Mouse (Mus musculus): ENCODE measurements around the gene Pum1.
"Not testable (repeated sequence)": the region's sequence is repeated elsewhere in the genome, so short reads cannot be mapped to it uniquely, and the experiment has no call there.

Gene Pum1

DNA sequence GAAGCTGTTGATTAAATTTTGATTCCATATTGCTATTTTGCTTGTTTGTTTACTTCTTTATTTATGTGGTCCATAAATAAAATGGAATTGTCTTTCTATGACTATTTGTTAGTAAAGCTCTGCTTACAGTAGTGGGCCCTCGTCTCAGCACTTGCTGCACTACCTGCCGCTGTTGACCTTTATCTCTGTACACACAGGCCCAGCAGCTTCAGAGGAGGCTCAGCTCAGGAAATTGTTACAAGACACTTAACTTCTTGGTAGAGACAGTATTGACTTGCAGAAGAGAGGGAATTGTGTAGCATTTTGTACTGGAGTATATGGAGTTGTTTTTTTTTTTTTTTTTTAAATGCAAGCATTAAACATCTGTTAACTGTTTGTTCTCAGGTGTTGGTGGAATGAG is 5.4 kb downstream of the Pum1 start:
- DNase-seq (ENCODE audit: low read depth, low spot score) = no peak

- no peak for DNase-seq (ENCODE audit: low read depth, low spot score)
Measured at GRCm38 (mm10) chr4:130668991-130669390, 5.9 kb downstream of the Pum1 start.

GRCm38 (mm10) chr4:130670023-130670422 is 6.9 kb downstream of the Pum1 start:
- DNase-seq (ENCODE audit: low read depth, low spot score) = not testable (repeated sequence)

DNA sequence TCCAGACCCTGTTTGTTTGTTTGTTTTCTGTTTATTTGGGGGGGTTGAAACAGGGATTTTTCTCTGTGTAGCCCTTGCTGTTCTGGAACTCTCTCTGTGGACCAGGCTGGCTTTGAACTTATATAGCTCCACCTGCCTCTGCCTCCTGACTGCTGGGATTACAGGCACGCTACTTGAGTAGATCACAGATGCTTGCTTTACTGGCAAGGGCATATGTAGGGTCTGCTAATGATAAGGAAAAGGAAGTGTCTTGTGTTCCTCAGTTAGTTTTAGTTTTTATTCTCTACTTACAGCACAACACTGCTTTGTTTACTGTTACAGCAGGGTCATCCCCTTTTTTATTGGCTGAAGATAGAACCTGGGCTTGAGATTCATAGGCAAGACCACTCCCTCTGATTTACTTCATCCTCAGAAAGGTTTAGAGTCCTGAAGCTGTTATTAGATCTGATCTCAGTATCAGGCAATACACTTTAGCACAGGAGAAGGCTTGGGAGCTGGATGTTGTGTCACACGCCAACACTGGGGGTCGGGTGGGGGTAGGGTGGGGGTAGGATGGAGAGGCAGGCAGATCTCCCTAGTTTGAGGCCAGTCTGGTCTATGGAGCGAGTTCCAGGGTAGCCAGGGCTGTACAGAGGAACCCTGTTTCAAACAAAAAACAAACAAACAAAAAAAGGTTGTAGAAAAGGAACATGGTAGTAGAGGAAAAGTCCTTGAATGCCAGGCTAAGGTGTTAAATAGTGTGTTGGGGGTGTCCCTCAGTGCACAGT is 8.1 kb downstream of the Pum1 start:
- DNase-seq (ENCODE audit: low read depth, low spot score) = no peak

DNA sequence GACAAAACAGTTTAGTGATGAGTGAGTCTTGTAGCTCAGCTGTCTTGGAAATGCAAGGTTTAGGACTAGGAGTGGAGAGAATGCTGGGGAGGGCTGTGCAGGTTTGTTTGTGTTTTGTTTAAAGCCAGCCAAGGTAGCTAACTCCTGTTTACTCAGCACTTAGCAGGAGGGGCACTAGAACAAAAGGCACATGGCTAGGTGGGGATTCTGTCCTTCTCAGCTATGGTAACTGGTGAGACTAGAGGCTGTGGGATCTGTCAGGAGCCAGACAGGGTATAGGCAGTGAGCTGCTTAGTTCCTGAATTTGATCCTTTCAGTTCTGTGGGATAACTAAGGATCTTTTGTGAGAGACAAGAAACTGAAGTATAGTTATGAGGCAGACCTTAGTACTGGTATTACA is 9.0 kb downstream of the Pum1 start:
- DNase-seq (ENCODE audit: low read depth, low spot score) = no peak

DNA sequence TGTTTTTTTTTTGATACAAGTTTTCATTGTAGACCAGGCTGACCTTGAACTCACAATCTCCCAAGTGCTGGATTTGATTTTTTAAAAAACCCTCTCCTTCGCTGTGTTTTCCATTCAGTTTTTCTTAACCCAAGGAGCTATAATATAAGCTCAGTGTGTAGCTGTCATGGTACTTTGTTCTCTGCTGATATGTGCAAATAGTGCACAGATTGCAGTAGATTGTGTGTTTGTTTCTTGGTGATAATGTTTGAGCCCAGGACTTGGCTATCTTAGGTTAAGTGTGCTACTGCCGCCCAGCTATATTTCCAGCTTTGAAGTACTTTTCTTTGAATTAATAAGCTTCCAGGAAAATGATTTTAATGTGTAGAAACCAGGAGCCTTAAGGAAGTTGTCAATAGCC is 13.6 kb downstream of the Pum1 start:
- no peak for DNase-seq (ENCODE audit: low read depth, low spot score)

DNA sequence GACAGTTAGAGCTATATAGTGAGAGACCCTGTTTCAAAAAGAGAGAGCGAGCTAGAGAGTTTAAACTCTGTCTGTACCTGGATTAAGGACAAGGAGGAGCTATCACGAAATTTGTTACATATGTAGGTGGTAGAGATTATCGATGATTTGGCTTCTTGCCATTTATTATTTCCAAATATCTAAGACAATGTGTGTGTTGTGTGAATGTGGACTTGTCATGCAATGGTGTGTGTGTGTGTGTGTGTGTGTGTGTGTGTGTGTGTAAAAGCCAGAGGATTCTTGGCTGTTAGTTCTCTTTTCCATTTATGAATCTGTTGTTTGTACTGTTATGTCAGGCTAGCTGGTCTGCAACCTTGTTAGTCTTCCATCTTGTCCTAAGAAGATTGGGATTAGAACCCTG is 15.0 kb downstream of the Pum1 start:
- DNase-seq (ENCODE audit: low read depth, low spot score) = no peak

- DNase-seq (ENCODE audit: low read depth, low spot score) = no peak
Measured at GRCm38 (mm10) chr4:130680676-130681075, 17.6 kb downstream of the Pum1 start.

DNA sequence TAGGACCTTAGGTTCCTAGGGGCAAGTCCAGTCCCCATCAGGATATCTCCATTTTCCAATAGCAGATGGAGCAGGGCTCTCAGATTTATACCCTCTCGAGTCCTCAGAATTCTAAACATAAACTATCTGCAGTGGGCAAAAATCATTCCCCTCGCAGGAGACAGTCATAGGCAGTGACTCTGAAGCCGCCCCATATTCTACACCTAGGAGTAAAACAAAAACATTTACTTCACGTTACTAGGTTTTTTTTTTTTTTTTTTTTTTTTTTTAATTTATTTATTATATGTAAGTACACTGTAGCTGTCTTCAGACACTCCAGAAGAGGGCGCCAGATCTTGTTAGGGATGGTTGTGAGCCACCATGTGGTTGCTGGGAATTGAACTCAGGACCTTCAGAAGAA is 19.9 kb downstream of the Pum1 start:
- not testable (repeated sequence) for DNase-seq (ENCODE audit: low read depth, low spot score)

DNA sequence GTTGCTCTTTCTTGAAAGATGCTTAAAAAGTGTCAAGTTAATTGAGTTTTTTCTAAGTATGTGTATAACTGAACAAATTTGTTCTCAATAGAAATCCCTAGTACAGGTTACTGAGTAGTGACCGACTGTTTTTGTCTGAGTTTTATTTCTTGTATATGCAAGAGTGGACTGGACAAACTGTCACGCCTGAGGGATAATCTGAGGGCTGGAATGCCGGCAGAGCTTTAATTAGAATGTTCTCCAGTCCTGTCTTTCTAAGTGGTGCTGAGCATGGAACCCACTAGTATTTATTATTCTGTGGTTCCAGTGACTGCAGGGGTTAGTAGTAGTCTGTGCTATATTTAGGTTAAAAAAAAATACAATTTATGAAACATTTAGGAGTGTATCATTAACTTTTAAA is 30.8 kb downstream of the Pum1 start:
- DNase-seq (ENCODE audit: low read depth, low spot score) = no peak

GRCm38 (mm10) chr4:130694982-130695381 is 31.9 kb downstream of the Pum1 start:
- DNase-seq (ENCODE audit: low read depth, low spot score) = no peak

DNA sequence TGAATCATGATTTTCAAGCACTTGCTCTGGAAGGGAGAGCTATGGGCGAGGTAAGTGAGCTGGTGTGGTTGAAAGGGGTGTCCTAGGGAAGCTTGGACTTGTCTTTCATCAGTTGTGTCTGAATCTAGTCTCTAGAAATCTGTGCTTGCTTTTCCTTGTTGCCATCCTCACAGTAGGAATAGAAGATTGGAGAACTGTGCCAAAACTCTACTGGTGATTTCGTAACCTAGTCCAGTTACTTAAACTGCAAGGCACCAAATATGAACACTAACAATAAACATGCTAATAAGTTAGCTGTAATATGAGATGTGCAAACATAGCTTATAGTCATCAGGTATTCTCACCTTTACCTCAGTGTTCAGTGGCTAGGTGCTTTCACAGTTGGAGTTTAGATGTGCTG is 37.9 kb downstream of the Pum1 start:
- no peak for DNase-seq (ENCODE audit: low read depth, low spot score)

DNA sequence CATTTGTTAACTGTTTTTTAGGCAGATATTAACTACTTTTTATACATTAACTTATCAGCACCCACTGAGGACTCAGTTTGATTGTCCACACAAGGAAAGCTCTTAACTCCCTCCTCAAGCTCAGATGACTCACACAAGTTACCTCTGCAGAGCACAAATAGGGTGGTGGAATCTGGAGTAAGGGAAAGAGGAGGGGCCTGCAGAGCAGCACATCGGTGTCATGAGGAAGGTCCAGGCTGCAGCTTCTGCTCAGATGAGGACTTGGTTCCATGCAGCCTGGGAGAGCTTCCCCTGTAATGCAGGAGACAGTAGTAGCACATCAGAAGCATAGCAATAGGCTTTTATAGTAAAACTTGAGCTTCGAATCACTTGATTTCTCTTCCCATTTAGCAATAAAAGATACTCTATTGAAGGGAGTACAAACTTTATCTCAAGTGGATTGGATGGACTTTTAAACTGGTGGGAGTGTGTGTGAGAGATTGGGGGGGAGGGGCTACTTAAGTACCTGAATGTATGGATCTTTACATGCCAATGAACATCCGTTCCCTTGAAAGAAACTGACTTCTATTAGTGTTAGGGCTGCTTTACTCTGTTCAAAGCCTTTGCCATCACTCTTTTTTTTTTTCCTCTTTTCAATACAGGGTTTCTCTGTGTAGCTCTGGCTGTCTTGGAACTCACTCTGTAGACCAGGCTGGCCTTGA is 39.9 kb downstream of the Pum1 start:
- no peak for DNase-seq (ENCODE audit: low read depth, low spot score)

GRCm38 (mm10) chr4:130703601-130704000 is 40.5 kb downstream of the Pum1 start:
- DNase-seq (ENCODE audit: low read depth, low spot score) = no peak

GRCm38 (mm10) chr4:130704615-130705014 is 41.5 kb downstream of the Pum1 start:
- no peak for DNase-seq (ENCODE audit: low read depth, low spot score)

- DNase-seq (ENCODE audit: low read depth, low spot score) = no peak
Measured at GRCm38 (mm10) chr4:130706215-130707000, 43.3 kb downstream of the Pum1 start.

GRCm38 (mm10) chr4:130711353-130711848 is 48.3 kb downstream of the Pum1 start:
- DNase-seq (ENCODE audit: low read depth, low spot score) = no peak

DNA sequence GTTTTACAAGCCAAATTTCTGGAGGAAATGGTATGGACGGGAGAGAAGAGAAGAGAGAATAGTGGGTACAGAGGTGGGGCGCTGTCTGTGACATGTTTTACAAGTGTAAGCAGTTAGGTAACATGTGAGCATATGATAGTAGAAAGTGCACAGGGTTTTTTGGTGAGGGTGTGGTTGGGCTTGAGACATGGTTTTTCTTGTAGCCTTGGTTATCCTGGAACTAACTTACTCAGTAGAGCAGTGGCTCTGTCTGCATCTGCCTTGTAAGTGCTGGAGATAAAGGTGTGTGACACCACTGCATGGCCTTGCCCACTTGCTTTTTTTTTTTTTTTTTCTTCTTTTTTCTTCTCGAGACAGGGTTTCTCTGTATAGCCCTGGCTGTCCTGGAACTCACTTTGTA is 49.2 kb downstream of the Pum1 start:
- no peak for DNase-seq (ENCODE audit: low read depth, low spot score)

DNA sequence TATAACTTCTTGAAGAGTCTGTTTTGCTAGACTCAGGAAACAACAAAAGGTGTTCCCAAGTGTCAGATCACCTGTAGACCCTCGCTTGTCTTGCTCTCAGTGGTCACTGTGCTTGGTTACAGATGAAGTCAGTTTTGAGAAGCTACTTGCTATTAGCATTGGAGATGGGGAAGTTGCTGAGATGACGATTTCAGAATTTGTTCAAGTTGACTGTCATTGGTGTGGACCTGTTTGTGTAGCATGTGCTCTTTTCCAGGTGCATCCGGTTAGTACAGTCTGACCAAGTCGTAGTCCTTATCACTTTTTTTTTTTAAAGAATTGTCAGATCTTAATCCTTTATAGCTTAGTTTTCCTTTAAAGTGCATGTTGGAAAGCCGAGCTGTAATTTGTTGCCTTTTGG is 50.3 kb downstream of the Pum1 start:
- DNase-seq (ENCODE audit: low read depth, low spot score) = no peak

- no peak for DNase-seq (ENCODE audit: low read depth, low spot score)
Measured at GRCm38 (mm10) chr4:130715126-130715525, 52.0 kb downstream of the Pum1 start.

GRCm38 (mm10) chr4:130715623-130716022 is 52.5 kb downstream of the Pum1 start:
- DNase-seq (ENCODE audit: low read depth, low spot score) = no peak

DNA sequence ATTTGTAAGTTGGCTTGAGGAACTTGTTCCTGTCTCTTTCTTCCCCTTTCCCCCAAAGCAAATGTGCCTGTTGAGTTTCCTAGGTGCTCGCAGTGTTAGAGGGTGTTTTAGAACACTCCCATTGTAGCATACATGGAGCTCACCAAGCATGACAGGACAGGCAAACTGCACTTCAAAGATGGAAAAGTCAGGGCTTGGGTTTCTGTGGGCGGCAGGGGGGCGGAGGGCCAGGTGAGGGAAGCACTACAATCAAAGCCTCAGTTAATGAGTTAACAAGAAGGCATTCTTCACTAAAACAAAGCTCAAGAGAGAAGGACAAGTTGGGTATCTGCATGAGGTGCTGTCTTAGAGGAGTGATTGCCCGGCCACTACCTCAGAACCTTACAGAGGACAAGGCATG is 56.2 kb downstream of the Pum1 start:
- DNase-seq (ENCODE audit: low read depth, low spot score) = no peak

Measured in telencephalon, adult 2 months (tissue).